Mouse (Mus musculus): ENCODE data around the gene Utp11. TPM values are rescaled to one million over a fixed set of nuclear protein-coding genes. Genes with fewer than 3 reads are reported as not detected.

Gene Utp11
- polyA plus RNA-seq, 1 experiment from 2014 or later, result 42.1 TPM

DNA sequence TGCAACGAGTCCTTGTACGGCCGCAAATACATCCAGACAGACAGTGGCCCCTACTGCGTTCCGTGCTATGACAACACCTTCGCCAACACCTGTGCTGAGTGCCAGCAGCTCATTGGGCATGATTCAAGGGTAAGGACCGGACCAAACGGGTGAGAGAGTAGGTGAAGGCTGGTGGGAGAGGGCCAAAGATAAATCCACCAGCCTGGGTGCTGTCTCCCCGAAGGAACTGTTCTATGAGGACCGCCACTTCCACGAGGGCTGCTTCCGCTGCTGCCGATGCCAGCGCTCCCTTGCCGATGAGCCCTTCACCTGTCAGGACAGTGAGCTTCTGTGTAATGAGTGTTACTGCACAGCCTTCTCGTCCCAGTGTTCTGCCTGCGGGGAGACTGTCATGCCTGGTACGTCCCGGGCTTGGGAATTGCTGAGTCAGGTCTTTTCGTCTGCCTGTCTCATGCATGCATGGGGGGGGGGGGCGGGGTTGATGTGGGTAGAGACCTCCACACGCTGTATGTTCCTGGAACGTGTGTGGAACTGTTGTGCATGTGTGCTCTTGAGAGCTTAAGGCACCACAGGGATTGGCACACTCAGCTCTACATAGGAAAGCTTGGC lies 12.4 kb upstream of the Utp11 start:
- no peak for ATAC-seq
- Histone ChIP-seq H3K4me1 (replicated peaks; ENCODE audit: control insufficient read depth, insufficient read depth, low read length) (peaks cover 44% of the 10 kb centered on the region), H3K9ac (replicated peaks; ENCODE audit: low read depth, low read length) (no peak overlapping the region), H3K27me3 (replicated peaks; ENCODE audit: control insufficient read depth, insufficient read depth, low read length) (peaks cover 10% of the 10 kb centered on the region), H3K4me2 (ENCODE audit: low read length) (no peak overlapping the region), H3K9me3 (ENCODE audit: control insufficient read depth, low read length) (no peaks in the 10 kb centered on the region), H3K4me3 (replicated peaks; ENCODE audit: low read length) (no peak overlapping the region), H3K36me3 (ENCODE audit: control insufficient read depth, insufficient read depth) (no peaks in the 10 kb centered on the region), H3K27ac (ENCODE audit: low read length) (no peak overlapping the region)
- 87% methylated on average over 23 of the region's 23 CpGs for WGBS

DNA sequence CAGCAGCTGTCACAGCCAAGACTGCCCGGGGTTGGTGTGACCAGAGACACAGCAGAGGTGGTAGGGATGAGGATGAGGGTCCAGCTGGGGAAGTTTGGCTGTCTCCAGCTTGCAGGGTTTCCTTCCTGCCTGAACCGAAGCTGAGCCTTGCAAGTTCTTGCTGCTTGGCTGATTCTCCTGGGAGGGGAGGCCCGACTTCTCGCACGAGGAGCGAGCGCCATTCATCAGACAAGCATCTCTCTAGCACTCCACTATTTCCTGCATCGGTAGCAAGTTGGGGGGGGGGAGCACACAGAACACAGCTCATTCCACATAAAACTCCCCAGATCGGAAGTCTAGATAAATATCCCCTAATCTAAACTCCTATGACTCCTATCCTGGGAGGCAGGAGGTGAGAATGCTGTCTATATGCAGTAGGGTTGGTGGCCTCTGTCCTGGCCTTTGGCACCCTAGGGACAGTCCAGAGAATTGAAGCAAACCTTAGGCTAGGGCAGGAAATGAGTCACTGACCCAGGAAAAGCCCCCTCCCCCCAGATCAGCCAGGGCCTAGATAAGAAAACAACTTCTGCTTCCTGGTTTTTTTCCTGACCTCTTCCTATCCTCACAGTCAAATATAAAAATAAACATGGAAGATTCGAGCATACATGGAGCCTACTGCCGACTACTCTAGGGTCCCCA lies 11.5 kb upstream of the Utp11 start:
- H3K27me3 ChIP-seq (replicated peaks; ENCODE audit: control insufficient read depth, insufficient read depth, low read length), result peaks cover 10% of the 10 kb centered on the region
- no peak overlapping the region for H3K27ac ChIP-seq (ENCODE audit: low read length)
- H3K4me3 ChIP-seq (replicated peaks; ENCODE audit: low read length), result no peak overlapping the region
- H3K4me1 ChIP-seq (replicated peaks; ENCODE audit: control insufficient read depth, insufficient read depth, low read length), result peaks cover 50% of the 10 kb centered on the region
- H3K36me3 ChIP-seq (ENCODE audit: control insufficient read depth, insufficient read depth), result no peaks in the 10 kb centered on the region
- no peaks in the 10 kb centered on the region for H3K9me3 ChIP-seq (ENCODE audit: control insufficient read depth, low read length)
- H3K9ac ChIP-seq (replicated peaks; ENCODE audit: low read depth, low read length), result no peak overlapping the region
- H3K4me2 ChIP-seq (ENCODE audit: low read length), result no peak overlapping the region
- WGBS, result 23% methylated on average over 11 of the region's 11 CpGs
- no peak for ATAC-seq

DNA sequence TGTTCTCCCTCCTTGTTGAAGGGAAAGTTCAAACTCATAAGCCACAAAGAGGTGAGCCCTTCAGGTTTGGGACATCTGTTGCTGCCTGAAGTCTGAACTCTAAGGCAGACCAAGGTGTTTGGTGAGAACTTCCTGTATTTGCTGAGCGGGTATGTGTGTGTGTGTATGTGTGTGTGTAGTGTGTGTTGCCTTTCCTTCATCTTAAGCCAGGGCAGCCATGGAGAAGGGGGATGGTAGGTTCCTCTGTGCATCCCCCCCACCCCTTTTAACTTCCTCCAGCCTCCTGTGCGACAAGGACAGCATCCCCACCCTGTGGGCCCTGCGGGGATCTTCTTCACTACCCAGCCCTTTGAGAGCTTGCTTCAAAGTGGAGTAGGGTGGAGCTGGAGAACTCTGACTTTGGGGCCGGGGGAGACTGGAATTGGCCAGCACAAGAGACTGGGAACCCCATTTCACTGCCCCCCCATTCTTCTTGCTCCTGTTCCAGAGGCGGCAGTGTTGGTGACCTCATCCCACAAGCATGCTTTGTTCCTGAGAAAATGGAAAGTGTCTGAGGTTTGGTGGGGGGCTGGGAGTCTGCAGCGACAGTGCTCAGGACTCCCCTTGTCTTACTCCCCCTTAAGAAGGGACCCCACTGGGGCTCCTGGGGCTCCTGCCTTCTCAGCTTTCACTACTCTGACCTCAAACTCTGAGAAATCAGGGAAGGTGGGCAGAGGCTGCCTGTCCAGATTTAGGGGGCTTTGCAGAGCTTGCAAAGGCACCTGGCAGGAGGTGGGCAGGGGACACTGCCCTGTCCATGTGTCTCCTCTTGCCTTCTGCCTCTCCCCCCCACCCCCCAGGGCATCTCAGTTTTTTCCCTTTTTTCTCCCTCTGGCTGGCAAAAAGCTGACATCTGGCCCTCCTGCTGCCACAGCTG lies 10.7 kb upstream of the Utp11 start:
- H3K9ac ChIP-seq (replicated peaks; ENCODE audit: low read depth, low read length), result no peak overlapping the region
- no peak overlapping the region for H3K4me3 ChIP-seq (replicated peaks; ENCODE audit: low read length)
- H3K27me3 ChIP-seq (replicated peaks; ENCODE audit: control insufficient read depth, insufficient read depth, low read length), result 0 out of 2 replicates have a peak, but pooled peaks cover 6% of the 10 kb centered on the region
- no peaks in the 10 kb centered on the region for H3K36me3 ChIP-seq (ENCODE audit: control insufficient read depth, insufficient read depth)
- ATAC-seq, result no peak
- H3K4me1 ChIP-seq (replicated peaks; ENCODE audit: control insufficient read depth, insufficient read depth, low read length), result peaks cover 48% of the 10 kb centered on the region
- H3K9me3 ChIP-seq (ENCODE audit: control insufficient read depth, low read length), result no peaks in the 10 kb centered on the region
- WGBS, result 8% methylated on average over 6 of the region's 6 CpGs
- H3K27ac ChIP-seq (ENCODE audit: low read length), result no peak overlapping the region
- H3K4me2 ChIP-seq (ENCODE audit: low read length), result no peak overlapping the region

DNA sequence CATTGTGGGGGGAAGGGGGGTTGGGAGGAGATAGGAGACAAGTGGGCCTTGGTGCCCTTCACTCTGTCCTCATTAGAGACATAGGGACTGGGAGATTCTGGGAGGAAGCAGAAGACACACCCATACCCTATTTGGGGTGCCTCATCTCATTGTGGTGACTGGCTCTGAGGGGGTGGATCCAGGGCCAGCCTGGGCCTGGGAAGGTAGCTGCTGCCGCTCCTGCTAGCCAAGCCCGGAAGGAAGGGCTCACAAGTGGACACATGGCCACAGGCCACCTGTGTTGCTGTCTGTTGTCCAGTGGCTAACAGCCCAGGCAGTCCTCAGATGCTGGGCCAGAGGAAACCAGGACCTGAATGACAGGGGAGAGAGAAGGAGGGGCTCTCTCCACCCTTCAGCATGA lies 10.0 kb upstream of the Utp11 start:
- Histone ChIP-seq H3K9ac (replicated peaks; ENCODE audit: low read depth, low read length) (no peak overlapping the region), H3K4me1 (replicated peaks; ENCODE audit: control insufficient read depth, insufficient read depth, low read length) (peaks cover 40% of the 10 kb centered on the region), H3K4me2 (ENCODE audit: low read length) (no peak overlapping the region), H3K36me3 (ENCODE audit: control insufficient read depth, insufficient read depth) (no peaks in the 10 kb centered on the region), H3K27me3 (replicated peaks; ENCODE audit: control insufficient read depth, insufficient read depth, low read length) (0 out of 2 replicates have a peak, but pooled peaks cover 4% of the 10 kb centered on the region), H3K4me3 (replicated peaks; ENCODE audit: low read length) (no peak overlapping the region), H3K27ac (ENCODE audit: low read length) (no peak overlapping the region), H3K9me3 (ENCODE audit: control insufficient read depth, low read length) (no peaks in the 10 kb centered on the region)
- ATAC-seq, result no peak
- 19% methylated on average over 2 of the region's 2 CpGs for WGBS

DNA sequence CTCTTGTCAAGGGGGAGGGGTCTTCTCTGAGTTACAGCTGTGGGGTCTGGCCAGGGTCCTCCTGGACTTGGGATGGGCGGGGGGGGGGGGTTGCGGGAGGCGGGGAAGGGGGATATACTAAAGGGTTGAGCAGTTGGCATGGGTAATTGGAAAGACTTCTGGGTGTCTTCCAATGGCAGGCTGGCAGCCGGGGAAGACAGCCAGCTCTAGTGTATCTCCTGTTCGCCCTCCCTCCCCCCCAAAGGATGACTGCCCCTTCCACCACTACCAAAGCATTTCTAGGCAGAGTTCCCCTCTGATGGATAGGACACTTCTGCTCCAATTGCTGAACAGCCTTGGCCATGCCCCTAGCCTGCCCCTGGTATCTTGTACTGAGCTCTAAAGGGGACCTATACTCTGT lies 8.5 kb upstream of the Utp11 start:
- Histone ChIP-seq H3K9me3 (ENCODE audit: control insufficient read depth, low read length) (no peaks in the 10 kb centered on the region), H3K4me1 (replicated peaks; ENCODE audit: control insufficient read depth, insufficient read depth, low read length) (peaks cover 40% of the 10 kb centered on the region), H3K4me3 (replicated peaks; ENCODE audit: low read length) (no peak overlapping the region), H3K9ac (replicated peaks; ENCODE audit: low read depth, low read length) (no peak overlapping the region), H3K4me2 (ENCODE audit: low read length) (peak overlapping the region; percentile 99), H3K27me3 (replicated peaks; ENCODE audit: control insufficient read depth, insufficient read depth, low read length) (0 out of 2 replicates have a peak, but pooled peaks cover 4% of the 10 kb centered on the region), H3K27ac (ENCODE audit: low read length) (no peak overlapping the region), H3K36me3 (ENCODE audit: control insufficient read depth, insufficient read depth) (no peaks in the 10 kb centered on the region)
- 0 out of 2 replicates have a peak, but pooled peaks have one; percentile 11 for ATAC-seq
- WGBS, result 31% methylated on average over 3 of the region's 5 CpGs

DNA sequence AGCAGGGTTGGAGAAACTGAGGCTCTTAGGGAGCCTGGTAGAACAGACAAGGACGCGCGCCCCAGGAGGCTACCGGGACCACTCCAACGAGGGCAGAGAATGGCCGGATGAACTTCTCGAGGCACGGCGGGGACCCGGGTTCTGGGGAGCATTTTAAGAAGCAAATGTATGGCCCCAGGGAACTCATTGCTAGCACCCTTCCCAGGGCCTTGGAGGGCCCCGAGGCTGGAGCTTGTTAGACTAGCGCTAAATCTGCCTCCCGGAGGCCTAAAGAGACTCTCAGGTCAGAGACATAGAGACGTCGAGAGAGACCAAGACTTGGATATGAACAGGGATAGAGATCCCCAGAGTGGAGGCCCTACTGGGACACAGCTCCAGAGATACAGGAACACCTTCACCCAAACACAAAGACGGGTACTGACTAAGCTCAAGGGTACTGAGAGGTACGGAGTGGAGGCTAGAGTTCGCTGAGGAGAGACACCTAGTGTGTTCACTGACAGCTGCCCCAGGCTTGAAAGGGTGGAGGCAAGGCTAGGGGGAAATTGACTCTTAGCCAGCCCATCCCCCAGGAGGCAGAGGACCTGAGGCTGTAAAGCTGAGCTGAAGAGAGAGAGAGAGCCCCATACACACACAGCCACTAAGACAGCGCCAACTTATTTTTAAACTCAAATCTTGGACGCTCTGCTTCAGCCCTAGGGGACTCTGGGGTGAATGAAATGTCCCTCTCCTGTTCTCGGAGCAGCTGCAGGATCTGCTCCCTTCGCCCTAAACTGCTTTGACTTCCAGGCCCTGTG lies 7.8 kb upstream of the Utp11 start:
- 2% methylated on average over 22 of the region's 22 CpGs for WGBS
- Histone ChIP-seq H3K9ac (replicated peaks; ENCODE audit: low read depth, low read length) (peak overlapping the region; percentile 68), H3K4me2 (ENCODE audit: low read length) (peak overlapping the region; percentile 99), H3K9me3 (ENCODE audit: control insufficient read depth, low read length) (no peaks in the 10 kb centered on the region), H3K4me1 (replicated peaks; ENCODE audit: control insufficient read depth, insufficient read depth, low read length) (peaks cover 40% of the 10 kb centered on the region), H3K27ac (ENCODE audit: low read length) (no peak overlapping the region; the same call in 1 of the 2 replicates), H3K4me3 (replicated peaks; ENCODE audit: low read length) (peak overlapping the region; percentile 69), H3K27me3 (replicated peaks; ENCODE audit: control insufficient read depth, insufficient read depth, low read length) (peaks cover 6% of the 10 kb centered on the region), H3K36me3 (ENCODE audit: control insufficient read depth, insufficient read depth) (no peaks in the 10 kb centered on the region)
- ATAC-seq, result peak; percentile 9; the same call in 1 of the 2 replicates

DNA sequence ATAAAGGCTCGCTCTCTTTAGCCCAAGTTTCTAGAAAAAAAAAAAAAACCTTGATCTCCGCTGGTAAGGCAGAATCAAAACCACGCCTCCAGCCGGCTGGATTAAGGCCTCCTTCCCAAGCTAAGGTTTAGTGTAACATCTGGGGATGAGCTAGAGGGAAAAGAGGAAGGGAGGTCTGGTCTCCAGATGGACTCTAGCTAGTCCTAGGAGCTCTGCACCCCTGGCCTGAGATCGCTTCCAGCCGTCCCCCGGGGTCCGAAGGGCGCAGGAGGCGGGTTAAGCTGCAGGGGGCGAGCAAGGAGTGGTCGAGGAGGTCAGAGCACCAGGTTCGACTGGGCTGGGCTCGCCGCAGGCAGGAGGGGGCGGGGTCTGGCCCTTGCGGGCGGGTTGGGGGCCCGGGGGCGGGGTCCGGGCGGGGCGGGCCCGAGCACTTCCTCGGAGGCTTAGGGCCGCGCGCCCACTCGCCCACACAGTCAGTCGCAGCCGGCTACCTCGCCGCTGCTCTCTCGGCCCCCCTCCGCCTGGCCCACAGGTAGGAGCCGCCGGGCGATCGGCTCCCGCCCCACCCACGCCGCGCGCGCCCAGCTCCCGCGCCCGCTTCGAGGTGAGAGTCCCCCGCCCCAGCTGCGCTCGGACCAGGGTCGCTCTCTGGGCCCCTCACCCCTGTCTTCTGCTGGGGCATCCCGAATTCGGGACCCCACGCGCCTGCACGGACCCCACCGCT lies 7.0 kb upstream of the Utp11 start, which contains the start of gene Fhl3:
Fhl3 (plus strand) TSS at position 454 of the 724 bp plus-strand sequence.
- H3K4me3 ChIP-seq (replicated peaks; ENCODE audit: low read length), result peak within 1 kb of the TSS; percentile 69
- peak within 1 kb of the TSS; percentile 68 for H3K9ac ChIP-seq (replicated peaks; ENCODE audit: low read depth, low read length)
- no peaks in the 10 kb centered on the region for H3K9me3 ChIP-seq (ENCODE audit: control insufficient read depth, low read length)
- ATAC-seq, result peak; percentile 32
- no peak within 1 kb of the TSS; the same call in 1 of the 2 replicates for H3K27ac ChIP-seq (ENCODE audit: low read length)
- H3K4me2 ChIP-seq (ENCODE audit: low read length), result peak within 1 kb of the TSS; percentile 99
- peaks cover 12% of the 10 kb centered on the region for H3K27me3 ChIP-seq (replicated peaks; ENCODE audit: control insufficient read depth, insufficient read depth, low read length)
- under 1% methylated on average over 44 of the region's 59 CpGs for WGBS
- no peaks in the 10 kb centered on the region for H3K36me3 ChIP-seq (ENCODE audit: control insufficient read depth, insufficient read depth)
- peaks cover 40% of the 10 kb centered on the region for H3K4me1 ChIP-seq (replicated peaks; ENCODE audit: control insufficient read depth, insufficient read depth, low read length)

DNA sequence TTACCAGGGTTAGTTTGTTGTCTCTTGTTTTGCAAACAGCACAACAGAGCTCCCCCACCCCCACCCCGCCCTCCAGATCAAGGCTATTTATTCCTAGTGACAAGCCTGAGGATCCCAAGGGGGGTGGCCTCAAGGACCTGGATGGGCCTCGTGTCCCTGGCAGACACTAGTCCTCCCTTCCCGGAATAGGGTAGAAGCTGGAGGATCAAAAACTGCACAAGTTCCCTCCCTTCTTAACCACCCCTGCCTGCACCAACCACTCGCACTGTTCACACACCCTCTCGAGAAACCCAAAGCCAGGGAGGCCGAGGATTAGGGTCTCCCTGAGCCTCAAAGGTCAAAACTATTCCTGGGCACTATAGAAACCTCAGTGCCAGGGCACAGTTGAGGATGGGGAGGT lies 6.4 kb upstream of the Utp11 start:
- H3K4me3 ChIP-seq (replicated peaks; ENCODE audit: low read length), result no peak overlapping the region
- no peak for ATAC-seq
- no peak overlapping the region for H3K9ac ChIP-seq (replicated peaks; ENCODE audit: low read depth, low read length)
- no peaks in the 10 kb centered on the region for H3K9me3 ChIP-seq (ENCODE audit: control insufficient read depth, low read length)
- peaks cover 15% of the 10 kb centered on the region for H3K27me3 ChIP-seq (replicated peaks; ENCODE audit: control insufficient read depth, insufficient read depth, low read length)
- H3K27ac ChIP-seq (ENCODE audit: low read length), result no peak overlapping the region
- 20% methylated on average over 6 of the region's 6 CpGs for WGBS
- H3K36me3 ChIP-seq (ENCODE audit: control insufficient read depth, insufficient read depth), result no peaks in the 10 kb centered on the region
- H3K4me1 ChIP-seq (replicated peaks; ENCODE audit: control insufficient read depth, insufficient read depth, low read length), result peaks cover 40% of the 10 kb centered on the region
- H3K4me2 ChIP-seq (ENCODE audit: low read length), result no peak overlapping the region
